ENCODE assay signal across 27 mouse cellular contexts in genomic region chr5:151349616-151350015, GRCm38 (mm10).
"Had no signal": no experiment of that assay in that cellular context is flagged by ENCODE, and none has a peak within 500 bp of the region (broad histone marks: within the 10 kb centered on the region; RNA-seq: fewer than 3 reads in every experiment).

No protein-coding gene starts in this region.

- H3K4me2 ChIP-seq: heart, embryonic 11.5 days; heart, embryonic 13.5 days; heart, embryonic 15.5 days; hindbrain, embryonic 15.5 days; intestine, embryonic 15.5 days; limb, embryonic 12.5 days; liver, embryonic 11.5 days; liver, embryonic 13.5 days; liver, embryonic 15.5 days had no signal

- H3K4me3 ChIP-seq: gastrocnemius, adult 2 months; heart, adult 2 months; heart, embryonic 13.5 days; heart, embryonic 15.5 days; hindbrain, embryonic 15.5 days; intestine, embryonic 15.5 days; layer of hippocampus, adult 2 months; left cerebral cortex, adult 2 months; limb, embryonic 10.5 days; limb, embryonic 12.5 days; liver, embryonic 13.5 days; liver, embryonic 15.5 days had no signal

- ATAC-seq: inflammation-experienced regulatory T-cells, adult 6 months; intestine, embryonic 15.5 days; intestine, postnatal 0 days had no signal

- DNase-seq: gastrocnemius, adult 2 months; gastrocnemius, postnatal 10 days; gastrocnemius, postnatal 25 days; heart, adult 11 months; heart, adult 2 months; heart, postnatal 14 days; heart, postnatal 4 days; kidney, adult 18-20 months; kidney, adult 8-10 months; kidney, postnatal 10 days; kidney, postnatal 25 days; kidney, postnatal 4 days; liver; liver, embryonic 13.5 days had no signal

- H3K4me1 ChIP-seq: heart, embryonic 13.5 days; heart, embryonic 15.5 days; hindbrain, embryonic 15.5 days; intestine, embryonic 15.5 days; limb, embryonic 10.5 days; limb, embryonic 12.5 days; liver, embryonic 13.5 days; liver, embryonic 15.5 days had no signal

- H3K36me3 ChIP-seq: heart, embryonic 13.5 days; heart, embryonic 15.5 days; hindbrain, embryonic 15.5 days; intestine, embryonic 15.5 days; limb, embryonic 10.5 days; limb, embryonic 12.5 days; liver, embryonic 13.5 days; liver, embryonic 15.5 days had no signal

- H3K9ac ChIP-seq: heart, embryonic 13.5 days; heart, embryonic 15.5 days; hindbrain, embryonic 15.5 days; intestine, embryonic 15.5 days; limb, embryonic 12.5 days; liver, embryonic 13.5 days; liver, embryonic 15.5 days had no signal

- H3K27me3 ChIP-seq: heart, embryonic 13.5 days; heart, embryonic 15.5 days; hindbrain, embryonic 15.5 days; intestine, embryonic 15.5 days; limb, embryonic 12.5 days; liver, embryonic 13.5 days; liver, embryonic 15.5 days had no signal

- H3K9me3 ChIP-seq: heart, embryonic 13.5 days; heart, embryonic 15.5 days; hindbrain, embryonic 15.5 days; intestine, embryonic 15.5 days; limb, embryonic 10.5 days; liver, embryonic 13.5 days; liver, embryonic 15.5 days had no signal

- H3K27ac ChIP-seq: gastrocnemius, adult 2 months; heart, adult 2 months; heart, embryonic 13.5 days; heart, embryonic 15.5 days; hindbrain, embryonic 15.5 days; intestine, embryonic 15.5 days; layer of hippocampus, adult 2 months; left cerebral cortex, adult 2 months; limb, embryonic 10.5 days; limb, embryonic 12.5 days; liver, embryonic 13.5 days; liver, embryonic 15.5 days had no signal
